Mouse (Mus musculus) liver, embryonic 14.5 days (tissue): ENCODE results near the gene Mctp1.

Experiments used
- CTCF ChIP-seq: IDR thresholded peaks from 2 replicates; pipeline ENCODE4 v1.5.1; 2016; ENCODE audit warnings: antibody characterized with exemption, low read depth, control low read depth
- EP300 ChIP-seq: IDR thresholded peaks from 2 replicates; pipeline ENCODE4 v1.6.1; 2016; ENCODE audit warnings: antibody characterized with exemption, low read depth

DNA sequence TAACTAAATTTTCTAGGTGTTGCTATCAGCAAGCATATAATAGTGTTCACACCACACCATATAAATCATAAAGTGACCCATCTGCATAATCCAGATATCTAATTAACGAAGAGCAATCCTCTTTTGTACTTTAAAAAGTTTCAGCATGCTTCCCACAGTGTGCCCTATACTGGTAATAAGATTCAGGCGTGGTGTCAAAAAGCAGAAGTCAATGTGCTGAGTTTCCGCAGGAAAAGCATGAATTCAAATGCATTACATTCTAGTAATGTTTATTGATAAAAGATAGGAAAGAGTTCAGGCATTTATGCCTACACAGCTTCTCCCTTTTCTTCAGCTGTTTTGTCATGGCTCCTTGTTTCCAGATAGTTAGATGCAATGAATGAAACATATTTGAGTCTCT lies 544.8 kb downstream of the Mctp1 start:
- TF ChIP-seq CTCF (no peak), EP300 (no peak)
